Mouse (Mus musculus): Measurements from ENCODE around the gene Dapp1. TPM values are rescaled to one million over a fixed set of nuclear protein-coding genes. Genes with fewer than 3 reads are reported as not detected.

Gene Dapp1
- polyA plus RNA-seq, 1 experiment from 2014 or later, result 2.9 TPM

DNA sequence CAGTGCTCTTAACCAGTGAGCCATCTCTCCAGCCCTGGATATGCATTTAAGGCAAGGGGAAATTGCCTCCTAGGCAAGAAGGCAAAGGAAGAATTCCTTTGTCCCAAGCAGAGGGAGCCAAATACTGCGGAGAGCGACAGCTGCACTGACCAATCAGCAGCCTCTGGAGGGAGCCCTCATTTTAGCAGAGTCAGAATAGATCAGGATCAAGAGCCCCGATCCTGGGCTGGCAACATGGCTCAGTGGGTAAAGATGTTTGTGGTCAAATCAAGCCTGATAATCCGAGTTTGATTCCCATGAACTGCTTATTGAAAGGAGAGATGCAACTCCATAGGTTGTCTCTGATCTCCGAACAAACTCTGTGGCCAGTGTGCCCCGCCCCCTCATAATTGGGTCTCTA, 42.7 kb downstream of the Dapp1 start:
- Histone ChIP-seq H3K4me1 (replicated peaks) (no peaks in the 10 kb centered on the region), H3K9me3 (no peaks in the 10 kb centered on the region), H3K4me2 (peak overlapping the region; percentile 22; the same call in 1 of the 2 replicates), H3K27me3 (no peaks in the 10 kb centered on the region), H3K27ac (no peak overlapping the region), H3K4me3 (replicated peaks) (no peak overlapping the region), H3K36me3 (no peaks in the 10 kb centered on the region), H3K9ac (replicated peaks) (no peak overlapping the region)
- no peak for ATAC-seq (ENCODE audit: insufficient number of reproducible peaks, insufficient read depth, low FRiP score, low TSS enrichment, low read depth)
- WGBS, result 45% methylated on average over 6 of the region's 6 CpGs

DNA sequence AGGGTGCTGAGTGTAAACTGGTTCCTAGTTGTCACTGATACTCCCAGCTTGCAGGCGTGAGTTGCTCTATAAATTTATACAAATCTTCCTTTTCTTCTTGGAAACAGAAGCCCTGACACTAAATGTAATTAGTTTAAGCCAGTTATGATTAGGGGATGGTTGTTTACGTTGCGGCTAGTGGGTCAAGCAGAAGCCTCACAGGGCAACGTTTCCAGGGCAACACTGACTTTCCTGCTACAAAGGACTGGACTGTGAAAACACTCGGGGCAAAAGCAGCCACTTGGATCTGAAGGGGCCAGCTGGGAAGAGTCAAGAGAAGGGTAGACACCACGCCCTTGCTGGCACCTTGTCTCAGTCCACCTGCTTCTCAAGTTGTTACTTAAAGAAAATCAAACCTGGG, 44.8 kb downstream of the Dapp1 start:
- 54% methylated on average over 6 of the region's 6 CpGs for WGBS
- ATAC-seq (ENCODE audit: insufficient number of reproducible peaks, insufficient read depth, low FRiP score, low TSS enrichment, low read depth), result no peak
- Histone ChIP-seq H3K4me2 (no peak overlapping the region), H3K4me3 (replicated peaks) (no peak overlapping the region), H3K27ac (no peak overlapping the region), H3K9me3 (no peaks in the 10 kb centered on the region), H3K27me3 (no peaks in the 10 kb centered on the region), H3K4me1 (replicated peaks) (no peaks in the 10 kb centered on the region), H3K9ac (replicated peaks) (no peak overlapping the region), H3K36me3 (peaks cover 3% of the 10 kb centered on the region; the same call in 1 of the 2 replicates)

DNA sequence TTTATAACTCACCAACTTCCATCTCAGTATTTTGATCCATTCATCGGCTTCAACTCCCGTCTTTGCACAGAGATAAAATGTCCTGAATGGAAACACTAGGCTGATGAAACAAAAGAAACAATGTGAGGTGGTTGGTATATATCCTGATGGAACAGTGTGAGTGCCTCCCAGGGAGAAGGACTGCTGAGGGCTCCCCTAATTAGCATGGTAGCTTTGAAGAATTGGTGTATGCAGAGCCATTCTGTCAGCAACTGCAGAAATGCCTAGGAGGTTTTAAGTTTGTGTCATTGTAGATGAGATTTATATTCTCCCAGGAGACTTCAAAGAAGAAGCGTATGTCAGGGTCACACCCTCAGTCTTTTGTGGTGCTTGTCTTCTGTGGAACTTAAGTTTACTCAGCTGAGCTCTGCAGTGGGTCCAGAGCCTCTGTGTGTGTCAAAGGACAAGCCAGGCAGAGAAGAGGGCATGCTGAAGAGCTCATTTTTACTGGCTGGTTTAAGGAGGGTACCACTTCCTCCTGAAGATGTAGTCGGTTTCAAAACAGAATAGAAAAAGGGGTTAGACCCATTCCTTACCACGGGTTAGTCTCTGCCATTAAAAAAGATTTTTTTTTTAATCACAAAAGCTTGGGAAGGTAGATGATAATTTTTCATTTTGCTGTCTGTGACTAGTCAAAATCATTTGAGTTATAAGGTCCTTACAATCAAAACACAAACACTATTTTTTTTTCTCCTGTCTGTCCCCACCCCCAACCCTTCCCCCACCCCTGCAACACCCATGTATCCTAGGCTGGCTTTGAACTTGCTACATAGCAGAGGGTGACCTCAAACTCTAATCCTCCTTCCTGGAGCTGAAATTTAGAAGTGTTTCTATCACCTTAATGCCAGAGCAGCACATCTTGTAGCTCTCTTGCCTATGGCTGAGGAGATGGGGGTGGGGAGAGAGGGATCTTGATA, 45.5 kb downstream of the Dapp1 start:
- Histone ChIP-seq H3K9ac (replicated peaks) (no peak overlapping the region), H3K27ac (no peak overlapping the region), H3K4me2 (no peak overlapping the region), H3K4me3 (replicated peaks) (no peak overlapping the region), H3K36me3 (peaks cover 3% of the 10 kb centered on the region; the same call in 1 of the 2 replicates), H3K4me1 (replicated peaks) (no peaks in the 10 kb centered on the region), H3K27me3 (no peaks in the 10 kb centered on the region), H3K9me3 (no peaks in the 10 kb centered on the region)
- no peak for ATAC-seq (ENCODE audit: insufficient number of reproducible peaks, insufficient read depth, low FRiP score, low TSS enrichment, low read depth)
- 56% methylated on average over 5 of the region's 5 CpGs for WGBS

DNA sequence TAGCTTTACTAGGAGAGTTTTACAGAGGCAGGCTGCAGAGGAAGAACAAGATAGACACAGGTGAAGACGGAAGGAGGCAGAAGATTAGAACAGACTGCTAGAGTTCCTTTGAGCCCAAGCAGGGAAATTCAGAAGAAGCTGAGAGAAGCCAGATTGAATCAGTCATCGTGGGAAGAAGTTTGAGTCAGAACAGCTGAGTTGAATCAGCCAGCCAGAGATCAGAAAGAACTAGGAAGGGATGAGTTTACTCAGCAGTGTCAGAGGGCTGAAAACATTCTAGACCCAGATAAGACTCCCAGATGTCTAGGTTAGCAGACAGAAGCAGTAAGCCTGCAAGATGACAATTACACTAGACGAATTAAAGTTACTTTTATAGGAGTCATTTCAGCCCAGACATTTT, 47.4 kb downstream of the Dapp1 start:
- Histone ChIP-seq H3K27me3 (no peaks in the 10 kb centered on the region), H3K4me2 (no peak overlapping the region), H3K9ac (replicated peaks) (no peak overlapping the region), H3K9me3 (no peaks in the 10 kb centered on the region), H3K36me3 (peaks cover 18% of the 10 kb centered on the region), H3K27ac (no peak overlapping the region), H3K4me3 (replicated peaks) (no peak overlapping the region), H3K4me1 (replicated peaks) (no peaks in the 10 kb centered on the region)
- no peak for ATAC-seq (ENCODE audit: insufficient number of reproducible peaks, insufficient read depth, low FRiP score, low TSS enrichment, low read depth)
- 76% methylated on average over 3 of the region's 3 CpGs for WGBS

DNA sequence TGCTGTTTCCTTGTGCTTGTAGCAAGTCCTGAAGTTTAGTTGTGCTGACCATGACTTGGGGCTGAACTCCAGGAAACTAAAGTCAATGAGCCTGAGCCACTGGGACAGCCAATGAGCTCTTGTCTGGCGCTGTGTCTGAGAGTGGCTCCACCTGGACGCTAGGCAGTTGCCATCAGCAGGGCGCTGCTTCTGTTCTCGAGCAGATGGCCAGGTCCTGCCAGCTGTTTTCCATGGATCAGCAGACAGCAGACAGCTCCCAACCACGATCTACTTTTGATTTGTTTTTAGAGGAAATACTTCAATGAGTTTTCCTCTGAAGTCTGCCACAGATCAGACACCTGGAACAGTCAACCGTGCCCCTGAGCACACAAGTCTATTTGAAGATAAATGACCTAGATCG, 48.6 kb downstream of the Dapp1 start:
- WGBS, result 59% methylated on average over 7 of the region's 7 CpGs
- Histone ChIP-seq H3K27me3 (no peaks in the 10 kb centered on the region), H3K4me1 (replicated peaks) (no peaks in the 10 kb centered on the region), H3K36me3 (peaks cover 25% of the 10 kb centered on the region), H3K4me3 (replicated peaks) (no peak overlapping the region), H3K9me3 (no peaks in the 10 kb centered on the region), H3K4me2 (no peak overlapping the region), H3K9ac (replicated peaks) (no peak overlapping the region), H3K27ac (no peak overlapping the region)
- no peak for ATAC-seq (ENCODE audit: insufficient number of reproducible peaks, insufficient read depth, low FRiP score, low TSS enrichment, low read depth)

DNA sequence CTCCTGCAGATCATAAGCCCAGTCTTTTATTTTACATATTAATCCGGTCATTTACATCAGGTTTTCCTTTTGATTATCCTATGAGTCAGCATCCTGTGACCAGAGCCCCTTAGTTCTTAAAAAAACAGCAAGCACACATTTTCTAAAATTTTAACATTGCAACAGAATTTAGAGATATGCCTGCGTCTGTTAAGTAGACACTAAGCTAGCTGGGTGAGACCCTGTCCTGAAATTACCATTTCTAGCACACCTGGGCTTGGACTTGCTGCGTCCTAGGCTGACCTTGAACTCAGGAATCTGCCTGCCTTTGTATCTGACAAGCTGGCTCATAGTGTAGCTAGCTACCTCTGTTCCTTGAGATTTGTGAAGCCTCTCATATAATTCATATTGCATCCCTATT, 51.4 kb downstream of the Dapp1 start:
- WGBS, result 93% methylated on average over 3 of the region's 3 CpGs
- no peak for ATAC-seq (ENCODE audit: insufficient number of reproducible peaks, insufficient read depth, low FRiP score, low TSS enrichment, low read depth)

DNA sequence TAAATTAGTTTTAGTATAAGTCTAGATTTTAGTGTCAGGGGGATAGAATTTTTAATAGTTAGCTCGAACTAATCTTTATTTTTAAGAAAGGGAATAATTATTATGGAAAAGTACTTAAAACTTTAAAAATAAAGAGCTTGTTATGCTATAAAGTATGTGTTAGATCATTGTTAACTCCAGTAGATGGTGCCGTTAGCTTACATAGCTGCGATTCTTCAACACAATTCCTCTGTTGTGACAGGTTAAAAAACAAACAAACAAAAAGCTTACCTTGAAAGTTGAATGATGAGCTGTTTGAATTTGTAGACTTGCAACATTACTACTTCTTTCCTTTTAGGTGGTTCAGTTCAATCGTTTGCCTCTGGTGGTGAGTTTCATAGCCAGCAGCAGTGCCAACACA, 54.3 kb downstream of the Dapp1 start:
- Histone ChIP-seq H3K9ac (replicated peaks) (no peak overlapping the region), H3K27ac (no peak overlapping the region), H3K36me3 (peaks cover 68% of the 10 kb centered on the region), H3K4me3 (replicated peaks) (no peak overlapping the region), H3K4me1 (replicated peaks) (no peaks in the 10 kb centered on the region), H3K4me2 (no peak overlapping the region), H3K9me3 (no peaks in the 10 kb centered on the region), H3K27me3 (no peaks in the 10 kb centered on the region)
- ATAC-seq (ENCODE audit: insufficient number of reproducible peaks, insufficient read depth, low FRiP score, low TSS enrichment, low read depth), result no peak
- 93% methylated on average over 4 of the region's 4 CpGs for WGBS

More for the DNA sequence above, 51.4 kb downstream of the Dapp1 start:
- Histone ChIP-seq H3K9me3 (no peaks in the 10 kb centered on the region), H3K4me1 (replicated peaks) (no peaks in the 10 kb centered on the region), H3K4me2 (no peak overlapping the region), H3K9ac (replicated peaks) (no peak overlapping the region), H3K27me3 (no peaks in the 10 kb centered on the region), H3K4me3 (replicated peaks) (no peak overlapping the region), H3K36me3 (peaks cover 49% of the 10 kb centered on the region), H3K27ac (no peak overlapping the region)

DNA sequence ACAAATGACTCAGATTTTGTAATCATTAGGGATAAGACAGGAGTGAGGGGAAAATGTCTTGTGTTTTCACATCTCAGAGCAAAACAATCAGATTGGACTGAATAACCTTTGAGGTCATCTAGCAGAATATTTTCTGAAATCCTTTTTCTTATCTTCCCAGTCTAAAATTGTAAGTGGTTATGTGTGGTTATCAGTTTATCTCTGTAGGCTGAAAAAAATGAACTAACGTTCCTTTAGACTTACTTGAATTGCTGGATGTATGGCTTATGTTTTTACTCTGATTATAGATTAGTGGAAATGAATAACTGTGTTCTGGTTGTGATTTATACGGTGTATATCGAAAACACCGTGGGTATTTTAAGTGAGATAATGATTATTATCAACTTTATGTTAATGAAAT, 60.8 kb downstream of the Dapp1 start:
- Histone ChIP-seq H3K9ac (replicated peaks) (no peak overlapping the region), H3K4me3 (replicated peaks) (no peak overlapping the region), H3K27ac (no peak overlapping the region), H3K4me1 (replicated peaks) (peaks cover 18% of the 10 kb centered on the region), H3K4me2 (no peak overlapping the region), H3K36me3 (peaks cover 36% of the 10 kb centered on the region), H3K27me3 (no peaks in the 10 kb centered on the region), H3K9me3 (no peaks in the 10 kb centered on the region)
- WGBS, result 90% methylated on average over 4 of the region's 4 CpGs
- ATAC-seq (ENCODE audit: insufficient number of reproducible peaks, insufficient read depth, low FRiP score, low TSS enrichment, low read depth), result no peak

DNA sequence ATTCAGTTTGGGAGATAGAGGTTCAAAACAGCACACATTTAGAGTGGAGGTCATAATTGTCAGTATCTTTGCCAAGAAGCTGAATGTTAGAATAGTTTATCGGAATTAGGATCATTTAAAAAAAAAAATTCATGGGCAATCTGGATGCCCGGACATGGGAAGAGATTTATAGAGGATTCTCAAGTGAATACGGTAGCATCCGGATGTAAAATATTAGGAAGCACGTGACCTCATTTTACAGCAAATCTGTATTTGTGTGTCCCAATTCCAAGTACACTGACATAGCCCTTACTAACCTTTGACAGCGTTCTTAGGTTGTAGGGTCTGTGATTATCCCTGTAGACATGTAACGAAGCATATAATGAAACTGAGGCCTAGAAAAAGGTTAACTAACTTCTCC, 61.9 kb downstream of the Dapp1 start:
- Histone ChIP-seq H3K9me3 (no peaks in the 10 kb centered on the region), H3K4me1 (replicated peaks) (peaks cover 18% of the 10 kb centered on the region), H3K36me3 (peaks cover 25% of the 10 kb centered on the region), H3K27ac (no peak overlapping the region), H3K9ac (replicated peaks) (peak overlapping the region; percentile 75; the same call in 1 of the 2 replicates), H3K27me3 (no peaks in the 10 kb centered on the region), H3K4me2 (peak overlapping the region; percentile 63), H3K4me3 (replicated peaks) (peak overlapping the region; percentile 88)
- no peak for ATAC-seq (ENCODE audit: insufficient number of reproducible peaks, insufficient read depth, low FRiP score, low TSS enrichment, low read depth)
- 90% methylated on average over 7 of the region's 7 CpGs for WGBS

DNA sequence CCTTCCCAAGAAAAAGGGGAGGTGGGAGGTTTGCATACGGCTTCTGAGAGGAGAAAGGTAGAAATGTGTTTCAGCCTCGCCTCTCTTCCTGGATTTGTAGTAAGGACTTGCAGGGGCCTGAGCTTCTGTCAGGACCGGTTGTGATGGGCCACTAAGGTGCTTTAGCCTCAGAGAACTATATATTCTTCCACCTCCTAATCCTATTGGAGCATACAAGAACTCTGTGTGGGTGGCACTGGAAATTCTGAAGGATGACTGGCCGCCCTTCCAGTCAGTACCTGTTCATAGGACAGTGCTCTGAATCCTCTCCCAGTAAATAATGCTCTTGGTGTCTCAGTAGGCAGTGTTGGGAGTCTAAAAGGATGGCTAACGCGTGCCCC, 62.4 kb downstream of the Dapp1 start:
- Histone ChIP-seq H3K4me3 (replicated peaks) (peak overlapping the region; percentile 88), H3K27ac (peak overlapping the region; percentile 76; the same call in 1 of the 2 replicates), H3K4me1 (replicated peaks) (peaks cover 18% of the 10 kb centered on the region), H3K27me3 (no peaks in the 10 kb centered on the region), H3K4me2 (peak overlapping the region; percentile 63), H3K9ac (replicated peaks) (peak overlapping the region; percentile 75), H3K9me3 (no peaks in the 10 kb centered on the region), H3K36me3 (peaks cover 20% of the 10 kb centered on the region)
- 19% methylated on average over 6 of the region's 6 CpGs for whole genome bisulfite sequencing
- ATAC-seq (ENCODE audit: insufficient number of reproducible peaks, insufficient read depth, low FRiP score, low TSS enrichment, low read depth), result 0 out of 2 replicates have a peak, but pooled peaks have one; percentile 27

DNA sequence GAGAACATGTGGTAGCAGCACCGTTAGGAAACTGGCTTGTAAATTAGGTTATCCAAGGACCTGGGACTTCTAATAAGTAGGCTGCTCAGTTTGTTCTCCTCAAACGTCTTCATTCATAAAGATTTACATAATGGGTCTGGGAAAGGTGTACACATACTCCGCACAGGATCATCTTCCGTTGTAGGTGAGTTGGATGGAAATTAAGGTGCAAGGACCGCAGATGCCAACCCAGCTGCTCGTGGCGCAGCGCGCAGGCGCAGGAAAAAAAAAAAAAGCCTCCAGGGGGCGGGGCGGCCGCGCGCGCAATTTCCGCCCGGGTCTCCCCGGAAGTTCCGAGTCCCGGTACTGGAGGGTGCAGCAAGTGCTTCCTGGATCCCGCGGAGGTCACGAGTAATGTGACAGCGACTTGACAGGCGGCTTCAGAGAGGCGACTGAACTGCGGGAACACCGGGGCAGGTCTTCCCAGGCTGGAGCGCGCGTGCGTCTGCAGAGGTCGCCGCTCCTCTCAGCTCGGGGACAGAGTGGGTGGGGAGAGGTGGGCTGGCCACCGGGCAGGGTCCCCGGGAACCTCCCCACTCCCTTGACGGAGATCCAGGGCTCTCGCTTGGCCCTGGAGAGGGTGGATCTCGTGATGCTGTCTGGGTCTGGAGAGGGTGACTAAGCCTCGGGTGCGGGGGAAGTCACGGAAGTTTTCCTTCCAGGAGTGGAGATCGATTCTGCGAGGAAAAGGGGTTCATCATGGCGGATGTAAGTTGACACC, 63.0 kb downstream of the Dapp1 start, which contains the start of gene Lamtor3:
Lamtor3 (plus strand) TSS at position 335 of the 760 bp plus-strand sequence.
- H3K4me2 ChIP-seq, result peak within 1 kb of the TSS; percentile 63
- H3K27me3 ChIP-seq, result no peaks in the 10 kb centered on the region
- H3K27ac ChIP-seq, result peak within 1 kb of the TSS; percentile 82
- peak within 1 kb of the TSS; percentile 75 for H3K9ac ChIP-seq (replicated peaks)
- H3K9me3 ChIP-seq, result no peaks in the 10 kb centered on the region
- peak within 1 kb of the TSS; percentile 88 for H3K4me3 ChIP-seq (replicated peaks)
- peaks cover 18% of the 10 kb centered on the region for H3K4me1 ChIP-seq (replicated peaks)
- under 1% methylated on average over 47 of the region's 47 CpGs for WGBS
- H3K36me3 ChIP-seq, result peaks cover 15% of the 10 kb centered on the region; the same call in 1 of the 2 replicates
- peak; percentile 87 for ATAC-seq (ENCODE audit: insufficient number of reproducible peaks, insufficient read depth, low FRiP score, low TSS enrichment, low read depth)
